Mouse (Mus musculus): ENCODE data around the gene Gng12. TPM values are rescaled to one million over a fixed set of nuclear protein-coding genes. Genes with fewer than 3 reads are reported as not detected.
"Not testable (repeated sequence)": the region's sequence is repeated elsewhere in the genome, so short reads cannot be mapped to it uniquely, and the experiment has no call there.

Gene Gng12
- 50.4 and 52.2 TPM in 2 replicates for polyA plus RNA-seq (2015; fragmentation: Nextera tagmentation; extraction: Ambion mirVana)

DNA sequence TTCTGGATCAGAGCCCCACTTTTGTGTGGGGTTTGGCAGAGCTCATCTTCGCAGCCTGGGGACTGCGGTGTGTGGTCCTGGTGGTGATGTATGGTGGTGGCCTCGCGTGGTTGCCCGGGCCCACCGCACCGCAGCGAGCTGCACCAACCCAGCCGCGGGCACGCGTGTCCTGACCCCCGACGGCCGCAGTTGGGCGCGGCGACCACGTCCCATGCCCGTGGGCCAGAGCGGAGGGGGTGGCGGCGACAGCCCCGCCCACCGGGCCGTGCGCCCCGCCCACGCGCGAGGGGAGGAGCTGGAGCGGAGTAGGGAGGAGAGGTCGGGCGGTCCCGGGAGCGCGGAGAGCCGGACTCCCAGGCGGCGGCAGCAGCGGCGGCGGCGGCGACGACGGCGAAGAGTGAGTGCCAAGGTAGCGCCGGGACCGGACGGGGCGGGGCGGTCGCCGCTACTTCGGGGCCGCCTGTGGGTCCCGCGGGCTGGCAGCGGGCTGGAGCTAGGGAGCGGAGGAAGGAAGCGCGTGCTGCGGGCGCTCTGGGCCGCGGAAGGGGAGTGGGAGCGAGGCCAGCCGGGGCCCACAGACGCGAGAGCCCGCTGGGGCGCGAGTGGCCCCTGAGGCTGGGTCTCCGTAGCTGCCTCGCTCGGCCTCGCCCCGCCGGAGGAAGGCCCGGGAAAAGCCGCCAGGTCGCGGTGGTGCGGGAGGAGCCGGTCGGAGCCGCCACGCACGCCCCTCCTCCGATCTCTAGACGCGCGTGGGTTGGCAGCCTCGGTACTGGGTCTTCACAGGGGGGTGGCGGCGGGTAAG is at the start of gene Gng12:
TSS of gene Gng12 (plus strand) at position 279 of the 802 bp plus-strand sequence.
- Histone ChIP-seq H3K4me3 (peak within 1 kb of the TSS; percentile 72), H3K4me2 (peak within 1 kb of the TSS; percentile 79), H3K27ac (replicated peaks) (peak within 1 kb of the TSS; percentile 30), H3K4me1 (replicated peaks) (peaks cover 16% of the 10 kb centered on the region), H3K9me3 (no peaks in the 10 kb centered on the region), H3K27me3 (peaks cover 2% of the 10 kb centered on the region; the same call in 1 of the 2 replicates), H3K9ac (peak within 1 kb of the TSS; percentile 80), H3K36me3 (no peaks in the 10 kb centered on the region)
- under 1% methylated on average over 78 of the region's 98 CpGs for WGBS
- peak; percentile 92 for ATAC-seq (ENCODE audit: low read depth)

DNA sequence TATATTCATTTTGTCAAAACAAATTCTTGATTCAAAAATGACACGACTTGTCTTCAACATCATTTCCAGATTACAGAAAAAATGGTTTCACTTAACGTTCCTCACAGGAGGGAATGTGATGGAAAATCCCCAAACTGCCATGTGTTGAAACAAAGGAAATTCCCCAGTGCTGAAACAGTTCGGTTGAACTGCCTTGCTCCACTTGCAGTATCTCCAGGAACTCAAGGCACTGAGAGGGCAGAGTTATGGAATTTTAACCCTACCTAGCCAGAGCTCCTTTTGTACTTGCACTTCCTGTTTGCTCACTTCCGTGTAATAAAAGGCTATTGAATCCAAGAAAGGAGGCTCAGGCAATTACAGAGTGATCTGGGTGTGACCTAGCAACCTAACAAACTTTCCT is 47.3 kb upstream of the Gng12 start:
- H3K36me3 ChIP-seq = no peaks in the 10 kb centered on the region
- no peak overlapping the region for H3K9ac ChIP-seq
- H3K27me3 ChIP-seq = no peaks in the 10 kb centered on the region
- H3K4me1 ChIP-seq (replicated peaks) = no peaks in the 10 kb centered on the region
- WGBS = 60% methylated on average over 4 of the region's 4 CpGs
- H3K27ac ChIP-seq (replicated peaks) = no peak overlapping the region
- no peaks in the 10 kb centered on the region for H3K9me3 ChIP-seq
- H3K4me3 ChIP-seq = no peak overlapping the region
- no peak for ATAC-seq (ENCODE audit: low read depth)
- H3K4me2 ChIP-seq = no peak overlapping the region

DNA sequence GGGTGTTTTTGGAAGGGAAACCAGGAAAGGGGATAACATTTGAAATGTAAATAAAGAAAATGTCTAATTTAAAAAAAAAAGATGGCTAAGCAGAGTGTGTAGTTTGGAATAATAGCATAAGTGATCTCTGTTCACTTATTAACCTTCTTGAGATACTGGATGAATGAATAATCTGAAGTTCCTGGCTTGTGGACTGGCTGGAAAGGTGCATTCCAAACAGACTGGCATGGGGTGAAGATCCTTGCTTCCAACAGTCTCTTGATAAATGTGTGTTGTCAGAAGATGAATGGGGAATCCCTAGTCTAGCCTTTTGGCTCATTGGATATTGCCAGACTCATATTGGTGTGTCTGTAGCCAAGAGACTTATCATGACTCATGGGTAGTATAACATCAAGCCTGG is 40.0 kb upstream of the Gng12 start:
- Histone ChIP-seq H3K36me3 (no peaks in the 10 kb centered on the region), H3K9ac (no peak overlapping the region), H3K4me1 (replicated peaks) (no peaks in the 10 kb centered on the region), H3K27ac (replicated peaks) (no peak overlapping the region), H3K9me3 (no peaks in the 10 kb centered on the region), H3K4me2 (no peak overlapping the region), H3K27me3 (no peaks in the 10 kb centered on the region), H3K4me3 (no peak overlapping the region)
- ATAC-seq (ENCODE audit: low read depth) = no peak

DNA sequence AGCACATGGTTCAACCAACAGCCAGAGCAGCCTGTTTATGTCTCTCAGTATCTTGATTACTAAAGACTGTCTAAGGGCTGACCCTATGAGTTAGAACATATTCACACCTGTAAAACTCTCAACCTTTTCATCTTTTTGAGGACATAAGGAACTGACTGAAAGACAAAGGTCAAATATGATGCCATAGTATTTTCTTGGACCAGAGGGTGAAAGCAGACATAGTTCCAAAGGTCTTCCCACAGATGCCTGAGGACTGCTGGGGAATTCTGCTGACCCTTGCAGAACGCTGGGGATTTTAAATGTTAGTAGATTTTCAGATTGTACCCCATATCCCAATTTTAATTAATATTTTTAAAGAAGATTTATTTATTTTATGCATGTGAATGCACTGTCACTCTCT is 37.8 kb upstream of the Gng12 start:
- Histone ChIP-seq H3K9me3 (no peaks in the 10 kb centered on the region), H3K36me3 (no peaks in the 10 kb centered on the region), H3K27me3 (no peaks in the 10 kb centered on the region), H3K4me2 (no peak overlapping the region), H3K9ac (no peak overlapping the region), H3K4me3 (no peak overlapping the region), H3K4me1 (replicated peaks) (no peaks in the 10 kb centered on the region), H3K27ac (replicated peaks) (no peak overlapping the region)
- WGBS = 92% methylated on average over 1 of the region's 1 CpGs
- no peak for ATAC-seq (ENCODE audit: low read depth)

DNA sequence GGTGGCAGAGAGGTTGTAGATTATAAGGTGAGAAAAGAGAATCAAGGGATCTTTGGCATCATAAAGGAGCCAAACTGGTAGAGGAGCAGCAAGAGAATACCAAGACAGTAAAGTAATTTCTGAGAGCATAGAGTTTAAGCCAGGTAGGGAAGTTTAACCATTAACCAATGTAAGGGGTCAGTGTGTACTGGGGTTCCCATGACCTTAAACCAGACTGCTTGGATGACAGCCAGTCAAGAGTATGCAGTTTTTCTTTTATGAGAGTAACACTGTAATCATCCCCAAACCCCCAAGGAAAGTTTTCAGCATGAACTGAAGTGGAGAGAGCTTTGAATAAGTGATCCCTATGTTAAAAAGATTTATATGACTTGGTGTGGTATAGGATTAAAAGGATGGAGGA is 36.8 kb upstream of the Gng12 start:
- Histone ChIP-seq H3K36me3 (no peaks in the 10 kb centered on the region), H3K4me3 (no peak overlapping the region), H3K9me3 (no peaks in the 10 kb centered on the region), H3K27ac (replicated peaks) (no peak overlapping the region), H3K9ac (no peak overlapping the region), H3K4me1 (replicated peaks) (no peaks in the 10 kb centered on the region), H3K27me3 (no peaks in the 10 kb centered on the region), H3K4me2 (no peak overlapping the region)
- ATAC-seq (ENCODE audit: low read depth) = no peak

DNA sequence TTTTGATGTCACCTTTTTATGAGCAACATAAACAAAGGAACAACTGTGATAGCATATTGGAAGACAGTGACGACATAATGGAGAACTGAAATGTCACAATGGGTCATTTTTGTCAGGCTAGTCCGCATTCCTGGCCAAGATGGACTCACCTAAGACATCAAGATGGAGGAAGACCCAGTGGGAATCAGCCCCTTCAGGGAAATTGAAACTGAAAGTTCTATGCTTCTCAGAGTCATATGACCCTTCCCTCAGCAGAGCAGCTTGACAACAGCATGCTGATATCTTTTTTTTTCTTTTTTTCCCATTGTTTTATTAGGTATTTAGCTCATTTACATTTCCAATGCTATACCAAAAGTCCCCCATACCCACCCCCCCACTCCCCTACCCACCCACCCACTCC is 31.7 kb upstream of the Gng12 start:
- Histone ChIP-seq H3K36me3 (no peaks in the 10 kb centered on the region), H3K27ac (replicated peaks) (no peak overlapping the region), H3K27me3 (no peaks in the 10 kb centered on the region), H3K4me2 (no peak overlapping the region), H3K9ac (no peak overlapping the region), H3K4me3 (no peak overlapping the region), H3K9me3 (no peaks in the 10 kb centered on the region), H3K4me1 (replicated peaks) (no peaks in the 10 kb centered on the region)
- WGBS = 76% methylated on average over 2 of the region's 2 CpGs
- no peak for ATAC-seq (ENCODE audit: low read depth)

DNA sequence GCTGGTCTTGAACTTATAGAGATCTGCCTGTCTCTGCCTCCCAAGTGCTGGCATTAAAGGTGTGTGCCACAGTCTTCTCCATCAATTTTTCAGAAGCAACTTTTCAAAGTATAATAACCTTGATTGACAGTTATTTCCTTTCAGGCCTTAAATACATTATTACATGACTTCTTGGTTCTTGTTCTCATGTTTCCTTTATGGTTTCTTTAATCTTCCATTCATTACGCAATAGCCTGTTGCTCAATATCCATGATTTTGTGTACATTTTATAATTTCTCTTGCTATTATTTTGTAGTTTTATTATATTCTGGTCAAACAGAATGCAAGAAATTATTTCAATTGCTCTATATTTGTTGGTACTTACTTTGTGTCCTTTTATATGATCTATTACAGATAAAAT is 29.9 kb upstream of the Gng12 start:
- 96% methylated on average over 1 of the region's 1 CpGs for WGBS
- ATAC-seq (ENCODE audit: low read depth) = no peak
- no peaks in the 10 kb centered on the region for H3K9me3 ChIP-seq
- no peak overlapping the region for H3K27ac ChIP-seq (replicated peaks)
- H3K27me3 ChIP-seq = no peaks in the 10 kb centered on the region
- H3K4me2 ChIP-seq = no peak overlapping the region
- H3K4me3 ChIP-seq = no peak overlapping the region
- no peak overlapping the region for H3K9ac ChIP-seq
- H3K36me3 ChIP-seq = no peaks in the 10 kb centered on the region
- H3K4me1 ChIP-seq (replicated peaks) = no peaks in the 10 kb centered on the region

DNA sequence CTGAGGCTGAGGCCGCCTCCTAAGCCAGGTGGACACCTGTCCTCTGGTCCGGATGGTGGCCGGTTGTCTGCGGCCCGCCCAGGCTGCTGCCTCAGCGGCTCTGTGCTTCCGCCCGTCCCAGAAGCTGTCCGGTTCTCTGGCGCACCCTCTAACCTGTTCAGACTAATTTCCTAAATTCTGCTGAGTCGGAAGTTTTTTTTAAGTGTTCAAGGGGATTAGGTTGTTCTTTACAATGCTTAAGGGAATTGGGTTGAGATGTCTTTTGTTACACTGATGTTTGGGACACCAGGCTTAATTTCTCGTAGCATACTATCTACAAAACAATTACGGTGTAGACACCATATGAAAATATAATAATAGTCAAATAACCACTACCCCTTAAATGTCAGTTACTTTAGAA is 19.1 kb upstream of the Gng12 start:
- H3K27me3 ChIP-seq = not testable (repeated sequence)

DNA sequence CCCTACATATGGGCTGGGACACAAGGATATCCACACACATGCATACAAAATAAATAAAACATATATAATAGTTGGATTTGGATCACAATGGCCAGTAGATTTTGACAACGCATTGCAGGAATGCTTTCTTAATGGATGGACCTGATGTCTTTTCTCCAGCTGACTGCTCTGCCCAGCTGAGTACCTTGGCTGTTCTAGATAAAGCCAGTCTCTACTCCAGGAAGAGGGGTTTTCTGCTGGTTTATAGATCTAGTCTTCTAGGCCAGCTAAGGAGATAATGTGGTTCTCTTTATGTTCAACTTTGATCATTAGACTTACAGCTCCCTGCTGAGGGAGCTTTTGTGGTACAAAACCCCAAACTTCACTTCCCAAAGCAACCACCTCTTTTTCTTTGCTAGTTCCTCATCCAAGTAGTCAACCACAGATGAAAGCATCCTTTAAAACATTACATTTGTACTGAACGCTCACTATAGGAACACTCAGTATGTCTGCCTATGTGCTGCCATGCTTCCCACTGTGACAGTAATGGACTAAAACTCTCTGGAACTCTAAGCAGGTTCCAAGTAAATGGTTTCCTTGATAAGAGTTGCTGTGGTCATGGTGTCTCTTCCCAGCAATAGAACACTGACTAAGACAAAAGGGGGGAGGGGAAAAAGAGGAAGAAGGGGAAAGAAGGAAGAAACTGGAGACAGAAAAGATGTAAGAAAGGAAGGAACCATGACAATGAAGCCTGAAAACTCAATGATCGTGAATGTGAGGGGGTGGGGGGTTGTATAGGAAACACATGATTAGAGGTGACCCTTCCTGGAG is 5.6 kb upstream of the Gng12 start:
- no peak for ATAC-seq (ENCODE audit: low read depth)
- Histone ChIP-seq H3K4me2 (no peak overlapping the region), H3K4me1 (replicated peaks) (no peaks in the 10 kb centered on the region)

More for the DNA sequence above, 19.1 kb upstream of the Gng12 start:
- not testable (repeated sequence) for ATAC-seq (ENCODE audit: low read depth); H3K4me3 ChIP-seq; H3K27ac ChIP-seq (replicated peaks); H3K4me1 ChIP-seq (replicated peaks); H3K9me3 ChIP-seq; H3K36me3 ChIP-seq; H3K9ac ChIP-seq; H3K4me2 ChIP-seq
- 95% methylated on average over 13 of the region's 13 CpGs for WGBS

DNA sequence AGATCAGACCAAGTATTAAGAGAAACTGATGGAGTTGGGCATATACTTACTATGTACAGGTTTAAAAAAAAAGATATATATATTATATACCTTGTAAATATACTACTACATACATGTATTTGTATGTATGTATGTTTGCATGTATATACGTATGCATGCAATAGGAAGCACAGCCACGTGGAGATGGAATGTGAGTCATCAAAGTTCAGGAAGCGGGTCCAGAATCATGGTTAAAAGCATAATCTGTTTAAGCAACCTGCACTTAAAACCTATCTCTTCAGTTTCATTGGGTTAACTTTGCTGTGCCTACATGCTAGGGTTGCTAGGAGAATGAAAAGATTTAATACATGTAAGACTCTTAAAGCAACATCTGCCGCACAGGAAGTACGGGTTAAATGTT is 2.2 kb upstream of the Gng12 start:
- no peak overlapping the region for H3K4me3 ChIP-seq
- no peaks in the 10 kb centered on the region for H3K36me3 ChIP-seq
- 87% methylated on average over 5 of the region's 5 CpGs for whole genome bisulfite sequencing
- H3K4me2 ChIP-seq = no peak overlapping the region
- H3K27me3 ChIP-seq = peaks cover 2% of the 10 kb centered on the region; the same call in 1 of the 2 replicates
- no peaks in the 10 kb centered on the region for H3K9me3 ChIP-seq
- H3K4me1 ChIP-seq (replicated peaks) = peaks cover 16% of the 10 kb centered on the region
- H3K9ac ChIP-seq = no peak overlapping the region
- H3K27ac ChIP-seq (replicated peaks) = no peak overlapping the region
- no peak for ATAC-seq (ENCODE audit: low read depth)

More for the DNA sequence above, 5.6 kb upstream of the Gng12 start:
- H3K9ac ChIP-seq = no peak overlapping the region
- no peaks in the 10 kb centered on the region for H3K36me3 ChIP-seq
- H3K9me3 ChIP-seq = no peaks in the 10 kb centered on the region
- no peak overlapping the region for H3K4me3 ChIP-seq
- peaks cover 2% of the 10 kb centered on the region; the same call in 1 of the 2 replicates for H3K27me3 ChIP-seq
- H3K27ac ChIP-seq (replicated peaks) = no peak overlapping the region
- 93% methylated on average over 3 of the region's 3 CpGs for WGBS

DNA sequence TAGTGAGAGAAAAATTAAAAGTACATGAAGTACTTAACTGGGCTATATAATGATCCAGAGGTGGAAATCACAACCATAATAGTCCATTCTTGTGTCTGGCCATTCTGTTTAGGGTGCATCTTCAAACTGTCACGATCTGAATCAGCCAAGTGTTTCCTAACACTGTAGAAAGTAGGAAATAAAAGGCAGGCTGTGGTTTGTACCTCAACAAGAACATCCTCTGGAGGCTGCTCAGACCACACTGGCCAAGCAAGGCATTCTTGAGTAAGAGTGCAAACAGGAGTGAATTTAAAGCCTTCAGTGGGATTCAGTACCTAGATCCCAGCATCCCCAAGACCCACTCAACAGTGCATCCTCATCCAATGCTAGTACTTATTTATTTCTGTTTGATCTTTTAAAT is 1.2 kb upstream of the Gng12 start:
- ATAC-seq (ENCODE audit: low read depth) = no peak
- WGBS = 63% methylated on average over 1 of the region's 1 CpGs
- H3K9ac ChIP-seq = no peak overlapping the region

DNA sequence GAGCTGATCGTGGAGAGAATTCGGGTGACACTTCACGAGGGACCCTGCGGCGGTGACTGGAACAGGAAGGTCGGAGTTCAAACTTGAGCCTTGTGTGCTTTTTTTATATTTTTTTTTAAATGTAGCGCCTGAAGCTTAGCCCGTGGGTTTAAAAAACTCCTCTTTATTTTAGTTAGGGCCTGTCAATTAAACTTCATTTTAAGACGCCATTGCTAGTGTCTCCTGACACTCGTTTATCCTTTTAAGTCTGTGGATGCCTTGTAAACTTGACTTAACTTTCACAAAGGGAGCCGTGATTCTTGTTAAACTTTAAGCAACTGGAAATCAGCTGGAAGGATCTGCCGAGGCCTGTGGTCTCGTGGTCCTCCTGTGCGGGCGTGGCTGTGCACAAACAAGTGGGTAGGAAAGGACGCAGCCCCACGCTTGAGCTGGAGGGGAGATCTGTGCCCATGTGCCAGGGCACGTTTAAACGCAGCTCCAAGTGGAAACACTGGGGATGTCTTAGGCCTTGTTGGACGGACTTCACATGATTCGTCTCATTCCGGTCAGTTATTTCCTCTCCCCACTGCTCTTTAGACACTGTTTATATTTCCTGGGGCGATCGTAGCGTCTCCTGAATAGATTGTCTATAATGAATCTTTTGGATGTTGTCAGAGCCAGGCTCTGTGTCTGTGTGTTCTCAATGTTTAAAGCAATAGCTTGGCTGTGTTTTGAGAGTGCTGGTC is 886 bp downstream of the Gng12 start:
- Histone ChIP-seq H3K4me3 (peak overlapping the region; percentile 72), H3K27me3 (peaks cover 2% of the 10 kb centered on the region; the same call in 1 of the 2 replicates), H3K9me3 (no peaks in the 10 kb centered on the region), H3K9ac (peak overlapping the region; percentile 80), H3K4me1 (replicated peaks) (peaks cover 16% of the 10 kb centered on the region), H3K4me2 (peak overlapping the region; percentile 79), H3K36me3 (no peaks in the 10 kb centered on the region), H3K27ac (replicated peaks) (peak overlapping the region; percentile 30)
- peak; percentile 55 for ATAC-seq (ENCODE audit: low read depth)
- WGBS = 2% methylated on average over 25 of the region's 25 CpGs

More for the DNA sequence above, 1.2 kb upstream of the Gng12 start:
- Histone ChIP-seq H3K9me3 (no peaks in the 10 kb centered on the region), H3K4me3 (no peak overlapping the region), H3K4me1 (replicated peaks) (peaks cover 16% of the 10 kb centered on the region), H3K36me3 (no peaks in the 10 kb centered on the region), H3K27me3 (peaks cover 2% of the 10 kb centered on the region; the same call in 1 of the 2 replicates), H3K4me2 (no peak overlapping the region), H3K27ac (replicated peaks) (no peak overlapping the region)

Data from neural tube, embryonic 13.5 days (tissue).